Mouse (Mus musculus) thymus, postnatal 25 days (tissue): ENCODE data around the gene Krt16.

Experiments
- DNase-seq: peaks from one replicate; pipeline ENCODE4 v3.0.0; 2022

Krt16 gene

GRCm38 (mm10) chr11:100248852-100249465 is at the start of gene Krt16:
Krt16 (minus strand) TSS chr11:100248902.
- DNase-seq, result no peak

- no peak for DNase-seq
Measured at GRCm38 (mm10) chr11:100297801-100298200, 49.1 kb upstream of the Krt16 start.

GRCm38 (mm10) chr11:100295308-100295707 is 46.6 kb upstream of the Krt16 start:
- peak; percentile 81 for DNase-seq

GRCm38 (mm10) chr11:100292884-100293283 is 44.2 kb upstream of the Krt16 start:
- no peak for DNase-seq

- no peak for DNase-seq
Measured at GRCm38 (mm10) chr11:100290235-100290634, 41.5 kb upstream of the Krt16 start.

- DNase-seq, result no peak
Measured at GRCm38 (mm10) chr11:100288942-100289341, 40.2 kb upstream of the Krt16 start.

- no peak for DNase-seq
Measured at GRCm38 (mm10) chr11:100287024-100287423, 38.3 kb upstream of the Krt16 start.

GRCm38 (mm10) chr11:100284988-100285387 is 36.3 kb upstream of the Krt16 start:
- no peak for DNase-seq

GRCm38 (mm10) chr11:100282549-100282948 is 33.8 kb upstream of the Krt16 start:
- DNase-seq, result peak; percentile 69

GRCm38 (mm10) chr11:100281596-100282544 is 33.2 kb upstream of the Krt16 start:
- DNase-seq, result peak; percentile 77

GRCm38 (mm10) chr11:100278759-100279158 is 30.1 kb upstream of the Krt16 start:
- DNase-seq, result no peak

- DNase-seq, result no peak
Measured at GRCm38 (mm10) chr11:100277726-100278480, 29.2 kb upstream of the Krt16 start.

- DNase-seq, result no peak
Measured at GRCm38 (mm10) chr11:100275466-100275865, 26.8 kb upstream of the Krt16 start.

GRCm38 (mm10) chr11:100274719-100275118 is 26.0 kb upstream of the Krt16 start:
- no peak for DNase-seq

- no peak for DNase-seq
Measured at GRCm38 (mm10) chr11:100271878-100272277, 23.2 kb upstream of the Krt16 start.

- no peak for DNase-seq
Measured at GRCm38 (mm10) chr11:100269821-100270332, 21.2 kb upstream of the Krt16 start, which contains the start of gene Krt42. Krt42 (minus strand) TSS chr11:100269871.

- no peak for DNase-seq
Measured at GRCm38 (mm10) chr11:100262058-100262980, 13.6 kb upstream of the Krt16 start.

GRCm38 (mm10) chr11:100261235-100261605 is 12.5 kb upstream of the Krt16 start:
- no peak for DNase-seq

GRCm38 (mm10) chr11:100260514-100261234 is 12.0 kb upstream of the Krt16 start, which contains the start of gene Krt17:
Krt17 (minus strand) TSS chr11:100261029.
- DNase-seq, result no peak

- DNase-seq, result no peak
Measured at GRCm38 (mm10) chr11:100259079-100259478, 10.4 kb upstream of the Krt16 start.

- DNase-seq, result no peak
Measured at GRCm38 (mm10) chr11:100257967-100258366, 9.3 kb upstream of the Krt16 start.
